Mouse (Mus musculus) brain, embryonic 14.5 days (tissue): Measurements from ENCODE around the gene Mgrn1. TPM values are rescaled to one million over a fixed set of nuclear protein-coding genes. Genes with fewer than 3 reads are reported as not detected.

Experiments used
- DNase-seq: peaks from one replicate; pipeline ENCODE4 v3.0.0-alpha.2; 2011; ENCODE audit warnings: low read depth
- CTCF ChIP-seq: fragments of 200-500 bp; IDR thresholded peaks from 2 replicates; pipeline ENCODE4 v1.5.1; 2012; ENCODE audit warnings: inconsistent platforms, mild to moderate bottlenecking, moderate library complexity, borderline replicate concordance; ENCODE audit not compliant: insufficient read depth, insufficient read length; ENCODE audit errors: extremely low read depth
- POLR2A ChIP-seq: fragments of 200-500 bp; IDR thresholded peaks from 2 replicates; pipeline ENCODE4 v1.6.1; 2012; ENCODE audit warnings: mild to moderate bottlenecking, inconsistent platforms, borderline replicate concordance; ENCODE audit not compliant: poor library complexity, insufficient read depth, insufficient read length, severe bottlenecking; ENCODE audit errors: extremely low read depth
- polyA plus RNA-seq: library from polyadenylated mRNA; depleted of rRNA; stranded (reverse); fragments of >200 nt; gene quantifications from 2 replicates; pipeline ENCODE4 v1.2.3, GENCODE M21; 2012

Mgrn1 gene
- polyA plus RNA-seq, 1 experiment = 169 TPM

GRCm38 (mm10) chr16:4937351-4938190 lies 51.5 kb downstream of the Mgrn1 start:
- no peak for DNase-seq
- TF ChIP-seq CTCF = no peak
- no peak for TF ChIP-seq POLR2A

GRCm38 (mm10) chr16:4938461-4938860 lies 52.4 kb downstream of the Mgrn1 start, which contains the start of gene Nudt16l1:
Gene Nudt16l1 (plus strand): TSS chr16:4938761.
- TF ChIP-seq POLR2A (no peak), CTCF (no peak)
- DNase-seq = no peak

- DNase-seq = peak; percentile 98
- TF ChIP-seq CTCF (no peak), POLR2A (peak; percentile 71; the same call in 1 of the 2 replicates)
Measured at GRCm38 (mm10) chr16:4938989-4939388, 52.9 kb downstream of the Mgrn1 start.

- DNase-seq = no peak
- TF ChIP-seq CTCF (no peak), POLR2A (no peak)
Measured at GRCm38 (mm10) chr16:4939412-4939811, 53.4 kb downstream of the Mgrn1 start.

- TF ChIP-seq CTCF (no peak), POLR2A (no peak)
- no peak for DNase-seq
Measured at GRCm38 (mm10) chr16:4940311-4940850, 54.3 kb downstream of the Mgrn1 start.

DNA sequence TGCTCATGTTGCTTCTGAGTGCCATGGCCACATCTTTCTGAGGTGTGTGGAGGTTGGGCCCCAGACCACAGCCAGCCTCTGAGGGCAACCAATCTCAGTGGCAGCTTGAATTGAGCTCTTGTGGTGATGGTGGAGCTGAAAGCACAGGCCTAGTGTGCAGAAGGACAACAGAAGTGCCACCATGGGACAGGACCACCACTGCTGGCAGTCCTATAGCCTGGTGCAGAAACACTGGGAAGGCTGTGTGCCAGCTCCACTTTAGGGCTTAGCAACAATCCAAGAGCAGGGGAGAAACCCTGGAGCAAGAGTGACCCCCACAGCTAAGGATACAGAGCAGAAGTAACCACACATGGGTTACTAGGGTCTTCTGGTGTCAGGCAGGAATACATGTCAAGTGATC lies 55.0 kb downstream of the Mgrn1 start:
- TF ChIP-seq CTCF = no peak
- TF ChIP-seq POLR2A = no peak
- DNase-seq = no peak

- no peak for DNase-seq
- TF ChIP-seq POLR2A (no peak), CTCF (no peak)
Measured at GRCm38 (mm10) chr16:4942868-4943267, 56.8 kb downstream of the Mgrn1 start.

GRCm38 (mm10) chr16:4943431-4943830 lies 57.4 kb downstream of the Mgrn1 start:
- DNase-seq = no peak
- TF ChIP-seq POLR2A = no peak
- no peak for TF ChIP-seq CTCF

DNA sequence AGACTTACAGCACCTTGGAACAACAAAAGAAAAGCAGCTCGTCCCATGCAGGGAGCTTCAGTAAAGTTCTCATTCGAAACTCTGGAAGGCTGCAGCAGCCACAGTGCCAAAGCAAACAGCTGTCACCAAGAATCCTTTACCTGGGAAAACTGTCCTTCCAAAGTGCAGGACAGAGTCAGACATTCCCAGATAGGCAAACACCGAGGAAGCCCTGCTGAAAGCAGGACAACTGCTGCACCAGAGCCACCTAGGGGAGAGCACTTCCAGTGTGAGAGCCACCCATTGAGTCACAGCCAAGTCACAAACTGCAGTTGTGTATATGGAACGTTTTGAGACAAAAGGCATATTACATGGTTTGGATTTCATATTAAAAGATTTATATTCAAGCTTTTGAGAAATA lies 59.4 kb downstream of the Mgrn1 start:
- no peak for TF ChIP-seq POLR2A
- TF ChIP-seq CTCF = no peak
- DNase-seq = no peak

DNA sequence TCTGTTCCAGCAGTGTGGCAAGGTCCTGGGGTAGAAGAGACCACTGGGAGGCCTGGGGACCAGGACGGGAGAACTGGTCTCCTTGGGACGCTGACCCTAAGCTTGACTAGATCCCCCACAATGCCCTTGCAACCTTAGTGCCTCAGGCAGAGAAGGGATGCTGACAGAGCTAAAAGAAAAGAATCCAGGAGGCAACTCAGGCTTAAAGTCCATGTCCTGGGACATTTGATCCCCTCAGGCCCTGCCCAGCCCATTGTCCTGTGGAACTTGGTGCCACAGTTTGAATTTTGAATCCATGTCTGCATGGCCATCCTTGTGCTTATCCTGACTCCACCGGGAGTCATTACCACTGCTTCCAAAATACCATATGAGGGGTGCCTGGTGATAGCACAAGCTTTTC lies 60.1 kb downstream of the Mgrn1 start:
- TF ChIP-seq CTCF (no peak), POLR2A (no peak)
- DNase-seq = no peak

DNA sequence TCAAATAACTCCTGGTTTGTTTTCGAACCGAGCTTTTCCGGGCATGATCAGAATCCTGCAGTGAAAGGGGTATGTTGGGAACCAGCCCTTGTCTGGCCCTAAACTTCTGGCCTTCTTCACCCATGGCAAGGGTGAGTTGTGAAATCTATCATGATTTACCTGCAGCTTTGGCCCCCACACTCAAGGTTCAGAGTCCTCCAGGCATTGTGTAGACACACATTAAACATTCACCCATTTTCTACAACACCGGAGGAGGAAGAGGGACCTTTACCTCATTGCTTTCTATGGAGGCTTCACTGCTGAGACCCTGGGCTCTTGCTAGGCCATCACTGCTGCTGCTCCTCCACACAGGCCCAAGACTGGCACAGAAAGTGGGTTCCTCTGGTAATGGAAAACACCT lies 61.3 kb downstream of the Mgrn1 start:
- TF ChIP-seq CTCF (no peak), POLR2A (no peak)
- DNase-seq = no peak

- TF ChIP-seq POLR2A (no peak), CTCF (no peak)
Measured at GRCm38 (mm10) chr16:4956609-4957008, 70.6 kb downstream of the Mgrn1 start.

DNA sequence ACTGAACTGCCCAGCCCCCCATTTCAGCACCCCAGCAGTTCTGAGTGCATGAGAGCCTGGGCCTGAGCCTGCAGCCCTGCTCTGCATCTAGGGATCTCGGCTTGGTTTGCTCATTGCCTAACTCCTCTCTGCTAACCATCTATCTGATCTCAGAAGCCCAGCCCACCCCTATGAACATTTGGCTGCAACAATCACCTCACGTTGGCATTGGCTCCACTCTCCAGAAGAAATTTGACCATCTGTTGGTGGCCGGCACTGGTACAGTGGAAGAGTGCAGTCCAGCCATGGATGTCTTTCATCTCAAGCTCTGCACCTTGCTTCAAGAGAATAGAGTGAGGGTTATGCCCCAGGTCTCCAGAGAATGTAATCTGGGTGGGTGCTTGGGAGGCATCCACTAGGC lies 71.4 kb downstream of the Mgrn1 start:
- DNase-seq = no peak
- no peak for TF ChIP-seq CTCF
- no peak for TF ChIP-seq POLR2A

More at GRCm38 (mm10) chr16:4956609-4957008, 70.6 kb downstream of the Mgrn1 start:
- no peak for DNase-seq

DNA sequence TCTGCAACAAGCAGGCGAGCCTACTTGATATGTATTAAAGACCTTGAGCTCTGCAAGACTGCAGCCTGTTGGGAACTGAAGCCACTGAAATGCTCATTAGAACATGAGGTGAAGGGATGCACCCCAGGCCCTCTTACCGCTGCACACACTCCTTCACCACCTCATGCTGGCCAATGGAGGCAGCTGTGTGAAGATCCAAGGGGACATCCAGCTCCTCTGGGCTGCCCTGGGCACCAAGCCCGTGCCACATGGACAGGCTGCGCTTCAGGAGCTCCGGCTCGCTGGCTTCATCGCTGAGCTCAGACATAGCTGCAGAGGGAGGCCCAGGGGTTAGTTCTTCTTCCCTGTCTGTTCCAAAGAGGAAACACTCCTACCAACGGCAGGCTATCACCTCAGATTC lies 74.2 kb downstream of the Mgrn1 start:
- no peak for DNase-seq
- TF ChIP-seq CTCF (no peak), POLR2A (no peak)
